Comparison of ENCODE assay signal across 9 mouse cellular contexts in the genomic region with DNA sequence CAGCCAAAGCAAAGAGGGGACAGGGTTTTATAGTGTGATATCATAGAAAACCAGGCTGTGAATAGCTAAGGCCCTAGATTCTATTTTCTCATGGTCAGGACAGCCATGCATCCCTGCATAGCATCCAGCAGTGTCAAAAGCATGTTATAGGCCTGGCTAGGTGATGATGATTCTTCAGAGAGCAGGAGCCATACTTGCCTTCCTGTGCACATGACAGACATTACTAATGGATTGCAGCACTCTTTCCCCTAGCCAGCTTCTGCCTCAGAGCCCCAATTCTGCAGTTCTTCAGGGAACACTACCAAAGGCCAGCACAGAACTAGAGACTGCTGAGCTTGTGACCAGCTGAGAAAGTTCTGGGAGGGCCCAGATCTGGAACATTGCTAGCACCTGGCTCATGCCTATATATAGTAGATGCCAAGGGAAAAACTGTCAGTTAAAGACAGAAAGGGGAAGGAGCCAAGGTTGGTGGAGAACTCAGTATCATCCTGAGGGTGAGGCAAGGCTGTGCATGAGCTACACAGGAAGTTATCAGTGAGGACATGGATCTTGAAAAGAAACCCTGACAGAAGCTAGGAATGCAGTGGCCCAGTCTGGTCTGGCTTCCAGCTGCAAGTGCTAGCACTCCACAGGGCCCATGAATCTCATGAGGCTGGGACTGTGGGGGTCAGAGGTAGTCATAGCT.
A peak's percentile ranks its signal among the peaks of the same experiment; 100 is the strongest.
DNase-seq lines count a peak whose midpoint lies in the region; ATAC-seq and TF ChIP-seq lines count a peak whose summit lies in the region.
"Had no signal": no experiment of that assay in that cellular context is flagged by ENCODE, and none has a peak within 500 bp of the region (broad histone marks: within the 10 kb centered on the region; RNA-seq: fewer than 3 reads in every experiment).

No protein-coding gene starts in this region.

- DNase-seq in heart, embryonic 10.5 days (ENCODE audit: low spot score) = no peak
- no peak for DNase-seq in heart, postnatal 4 days
- DNase-seq in thymus, adult 2 months = peak; percentile 37
- DNase-seq in thymus, postnatal 36 days = no peak
- DNase-seq in limb, embryonic 10.5 days (ENCODE audit: low spot score) = no peak
- no peak for DNase-seq in stomach, postnatal 0 days (ENCODE audit: low spot score)
- DNase-seq in right cerebral cortex, postnatal 14 days = no peak
- DNase-seq: cerebellum, postnatal 36 days had no signal

- H3K4me2 ChIP-seq in stomach, postnatal 0 days (replicated peaks; ENCODE audit: low read depth) = no peak overlapping the region

- no peak for TF ChIP-seq CTCF in thymus, adult 2 months (IDR thresholded peaks at IDR 0.05; ENCODE audit: borderline replicate concordance, control insufficient read depth, extremely low read depth, insufficient read depth, low read length, poor library complexity)
- no peak for TF ChIP-seq CTCF in stomach, postnatal 0 days (IDR thresholded peaks at IDR 0.05; ENCODE audit: low read depth)

- no peaks in the 10 kb centered on the region for H3K36me3 ChIP-seq in heart, embryonic 10.5 days
- no peaks in the 10 kb centered on the region for H3K36me3 ChIP-seq in thymus, adult 2 months (ENCODE audit: control insufficient read depth, insufficient read depth, low read length)
- H3K36me3 ChIP-seq in limb, embryonic 10.5 days = no peaks in the 10 kb centered on the region
- H3K36me3 ChIP-seq in stomach, postnatal 0 days (ENCODE audit: control insufficient read depth, insufficient read depth, low read length) = no peaks in the 10 kb centered on the region

- H3K9me3 ChIP-seq in heart, embryonic 10.5 days = no peaks in the 10 kb centered on the region
- H3K9me3 ChIP-seq in limb, embryonic 10.5 days (replicated peaks) = no peaks in the 10 kb centered on the region
- H3K9me3 ChIP-seq in stomach, postnatal 0 days (ENCODE audit: control insufficient read depth, low read length) = no peaks in the 10 kb centered on the region

- no peak overlapping the region; the same call in 1 of the 2 replicates for H3K9ac ChIP-seq in stomach, postnatal 0 days (ENCODE audit: low read length)

- no peaks in the 10 kb centered on the region for H3K27me3 ChIP-seq in heart, embryonic 10.5 days (ENCODE audit: insufficient read depth, poor library complexity, severe bottlenecking)
- H3K27me3 ChIP-seq in thymus, adult 2 months (ENCODE audit: control insufficient read depth, insufficient read depth, low read length) = no peaks in the 10 kb centered on the region
- no peaks in the 10 kb centered on the region for H3K27me3 ChIP-seq in limb, embryonic 10.5 days (ENCODE audit: low read depth, poor library complexity, severe bottlenecking)
- no peaks in the 10 kb centered on the region for H3K27me3 ChIP-seq in stomach, postnatal 0 days (ENCODE audit: control insufficient read depth, insufficient read depth, low read length)

- H3K4me3 ChIP-seq in heart, embryonic 10.5 days = no peak overlapping the region
- H3K4me3 ChIP-seq in thymus, adult 2 months (ENCODE audit: control insufficient read depth, insufficient read depth, low read length) = no peak overlapping the region
- no peak overlapping the region for H3K4me3 ChIP-seq in limb, embryonic 10.5 days
- no peak overlapping the region for H3K4me3 ChIP-seq in stomach, postnatal 0 days (ENCODE audit: low read depth, low read length)

- peak overlapping the region; percentile 83; the same call in 1 of the 2 replicates for H3K27ac ChIP-seq in heart, embryonic 10.5 days
- peak overlapping the region; percentile 78 for H3K27ac ChIP-seq in thymus, adult 2 months (ENCODE audit: control insufficient read depth, insufficient read depth, low read length)
- peak overlapping the region; percentile 78; the same call in 1 of the 2 replicates for H3K27ac ChIP-seq in limb, embryonic 10.5 days
- peak overlapping the region; percentile 87 for H3K27ac ChIP-seq in stomach, postnatal 0 days (replicated peaks)

- H3K4me1 ChIP-seq in heart, embryonic 10.5 days = peaks cover 45% of the 10 kb centered on the region
- peaks cover 36% of the 10 kb centered on the region for H3K4me1 ChIP-seq in thymus, adult 2 months (replicated peaks; ENCODE audit: control insufficient read depth, insufficient read depth, low read length)
- peaks cover 50% of the 10 kb centered on the region for H3K4me1 ChIP-seq in limb, embryonic 10.5 days
- peaks cover 4% of the 10 kb centered on the region; the same call in 1 of the 2 replicates for H3K4me1 ChIP-seq in stomach, postnatal 0 days (replicated peaks; ENCODE audit: control insufficient read depth, insufficient read depth)

- no peak for TF ChIP-seq EP300 in stomach, postnatal 0 days (optimal IDR thresholded peaks at IDR 0.05)

- ATAC-seq in stomach, postnatal 0 days (ENCODE audit: low FRiP score, low TSS enrichment) = no peak
- no peak for ATAC-seq in erythroid progenitor cell, adult 5-6 weeks (replicated peaks; ENCODE audit: low FRiP score, poor library complexity, severe bottlenecking)

- no peak for TF ChIP-seq POLR2A in thymus, adult 2 months (IDR thresholded peaks at IDR 0.05; ENCODE audit: control insufficient read depth, extremely low read depth, insufficient read depth, low read length, poor library complexity)
